Mouse (Mus musculus) liver, embryonic 11.5 days (tissue): Measurements from ENCODE around the gene Arf1. TPM values are rescaled to one million over a fixed set of nuclear protein-coding genes. Genes with fewer than 3 reads are reported as not detected.

Experiments used
- ATAC-seq: fragments of 200-750 bp; cut with Nextera tagmentation; replicated peaks from 2 replicates; pipeline ENCODE4 v1.8.0; 2017; ENCODE audit warnings: moderate number of reproducible peaks, mild to moderate bottlenecking, moderate TSS enrichment, moderate library complexity; ENCODE audit not compliant: low FRiP score
- DNase-seq: peaks from one replicate; pipeline ENCODE4 v3.0.0-alpha.2; 2017; ENCODE audit warnings: low spot score
- H3K27ac ChIP-seq: fragments of 300-500 bp; sonication (generic); 2 replicates; pipeline ENCODE4 v1.5.1; 2014; ENCODE audit warnings: mild to moderate bottlenecking, low read depth, low read length, control low read depth
- H3K27me3 ChIP-seq: fragments of 300-500 bp; sonication (generic); replicated peaks from 2 replicates; pipeline ENCODE4 v1.6.1; 2014; ENCODE audit warnings: low read length, mixed read lengths; ENCODE audit not compliant: control insufficient read depth, insufficient read depth
- H3K36me3 ChIP-seq: fragments of 300-500 bp; sonication (generic); 2 replicates; pipeline ENCODE4 v1.6.1; 2014; ENCODE audit warnings: mild to moderate bottlenecking, low read length, moderate library complexity, mixed read lengths; ENCODE audit not compliant: control insufficient read depth, insufficient read depth
- H3K4me1 ChIP-seq: fragments of 300-500 bp; sonication (generic); replicated peaks from 2 replicates; pipeline ENCODE4 v1.6.1; 2014; ENCODE audit warnings: low read length, mixed read lengths; ENCODE audit not compliant: control insufficient read depth, insufficient read depth
- H3K4me2 ChIP-seq: fragments of 300-500 bp; sonication (generic); 2 replicates; pipeline ENCODE4 v1.6.1; 2014; ENCODE audit warnings: mild to moderate bottlenecking, control low read depth, moderate library complexity
- H3K4me3 ChIP-seq: fragments of 300-500 bp; sonication (generic); 2 replicates; pipeline ENCODE4 v1.5.1; 2014; ENCODE audit warnings: low read depth, low read length, control low read depth
- H3K9ac ChIP-seq: fragments of 300-500 bp; sonication (generic); 2 replicates; pipeline ENCODE4 v1.6.1; 2014; ENCODE audit warnings: low read depth, low read length, control low read depth
- H3K9me3 ChIP-seq: fragments of 300-500 bp; sonication (generic); 2 replicates; pipeline ENCODE4 v1.6.1; 2016; ENCODE audit warnings: low read length, inconsistent platforms, mixed read lengths; ENCODE audit not compliant: control insufficient read depth
- WGBS: fragments of 180-500 bp; shearing (Covaris S2); extraction: QIAGEN DNeasy Blood & Tissue Kit; methylation state at CpG from one replicate; pipeline ENCODE4 v1.1.7; 2014; 5-methylcytosine and 5-hydroxymethylcytosine counted together
- polyA plus RNA-seq: library from polyadenylated mRNA; unstranded; fragments of >200 nt; fragmentation: Nextera tagmentation; extraction: Ambion mirVana; gene quantifications from 2 replicates; pipeline ENCODE4 v1.2.1, GENCODE M21; 2014

The Arf1 gene
- polyA plus RNA-seq, 1 experiment from 2014 or later, result 505 TPM

DNA sequence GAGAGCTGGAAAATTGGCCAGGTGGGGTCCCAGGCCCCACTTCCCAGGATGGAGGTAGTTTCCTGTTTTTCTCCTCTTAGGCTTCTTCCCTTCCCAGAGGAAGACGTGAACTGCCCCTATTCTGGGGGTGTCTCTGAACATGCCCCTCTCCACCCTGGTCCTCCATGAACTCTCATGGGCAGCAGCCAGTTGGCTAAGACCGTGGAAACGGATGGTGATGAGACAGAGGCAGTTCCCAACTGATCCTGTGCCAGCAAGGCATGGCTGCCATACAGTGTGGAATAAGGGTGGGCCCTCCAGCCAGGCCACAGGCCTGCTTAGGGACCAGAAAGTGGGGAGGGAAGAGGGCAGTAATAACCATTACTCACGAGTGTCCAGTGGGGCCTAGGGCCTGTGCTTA is 57.5 kb downstream of the Arf1 start:
- Histone ChIP-seq H3K4me2 (no peak overlapping the region), H3K4me1 (peaks cover 10% of the 10 kb centered on the region), H3K9ac (no peak overlapping the region), H3K27ac (no peak overlapping the region), H3K9me3 (no peaks in the 10 kb centered on the region), H3K36me3 (no peaks in the 10 kb centered on the region), H3K4me3 (no peak overlapping the region), H3K27me3 (peaks cover 20% of the 10 kb centered on the region)
- 78% methylated on average over 4 of the region's 4 CpGs for WGBS
- DNase-seq (no peak), ATAC-seq (no peak)

DNA sequence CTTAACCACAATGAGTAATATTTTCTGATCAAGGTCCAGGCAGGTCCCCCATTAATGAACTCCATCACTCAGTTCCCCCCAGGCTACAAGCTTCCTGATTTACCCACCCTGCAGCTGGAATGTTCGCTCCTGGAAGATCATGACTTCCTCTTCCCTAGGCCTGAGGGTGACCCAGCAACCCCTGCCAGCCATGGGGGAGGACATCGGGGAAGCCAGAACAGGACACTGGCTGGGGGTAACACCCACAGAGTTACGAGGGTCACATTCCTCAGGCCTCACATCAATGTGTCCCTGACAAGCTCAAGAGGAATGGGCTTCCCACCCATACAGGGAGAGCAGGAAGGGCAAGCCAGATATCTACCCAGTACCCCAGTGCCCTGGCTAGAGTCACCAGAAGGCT is 58.3 kb downstream of the Arf1 start:
- Histone ChIP-seq H3K27ac (no peak overlapping the region), H3K4me2 (no peak overlapping the region), H3K9ac (no peak overlapping the region), H3K9me3 (no peaks in the 10 kb centered on the region), H3K4me3 (no peak overlapping the region), H3K27me3 (peaks cover 12% of the 10 kb centered on the region), H3K36me3 (no peaks in the 10 kb centered on the region), H3K4me1 (peaks cover 15% of the 10 kb centered on the region)
- DNase-seq (no peak), ATAC-seq (no peak)
- WGBS, result 60% methylated on average over 3 of the region's 3 CpGs

DNA sequence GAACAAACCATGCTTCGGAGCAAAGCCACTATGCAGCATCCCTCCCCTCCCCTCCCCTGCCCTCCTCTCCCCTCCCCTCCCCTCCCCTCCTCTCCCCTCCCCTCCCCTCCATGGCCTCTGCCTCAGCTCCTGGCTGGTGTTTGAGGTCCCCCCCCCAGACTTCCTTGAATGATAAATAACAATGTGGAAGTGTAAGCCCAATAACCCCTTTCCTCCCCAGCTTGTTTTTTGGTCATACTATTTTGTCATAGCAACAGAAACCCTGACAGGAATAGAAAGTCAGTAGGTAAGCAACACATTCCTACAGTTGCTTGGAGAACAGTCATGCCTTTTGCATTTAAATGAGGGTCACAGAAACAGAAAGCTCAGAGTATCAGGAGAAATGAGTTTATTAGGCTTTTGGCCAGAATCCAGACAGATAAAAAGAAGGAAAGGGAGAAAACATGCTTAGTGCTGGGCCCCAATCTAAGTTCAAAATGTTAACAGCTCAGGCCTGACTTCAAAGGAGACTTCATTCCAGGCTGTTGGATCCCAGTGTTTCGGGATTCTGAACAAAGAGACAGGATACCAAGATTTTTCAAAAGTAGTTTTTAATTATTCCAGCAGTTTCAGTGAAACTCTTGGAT is 62.3 kb downstream of the Arf1 start:
- no peak for DNase-seq
- Histone ChIP-seq H3K36me3 (no peaks in the 10 kb centered on the region; the same call in 1 of the 2 replicates), H3K27me3 (no peaks in the 10 kb centered on the region), H3K4me3 (no peak overlapping the region), H3K4me1 (peaks cover 33% of the 10 kb centered on the region), H3K27ac (peak overlapping the region; percentile 100), H3K4me2 (no peak overlapping the region), H3K9me3 (no peaks in the 10 kb centered on the region), H3K9ac (peak overlapping the region; percentile 42; the same call in 1 of the 2 replicates)
- WGBS, result 45% methylated on average over 2 of the region's 2 CpGs
- no peak for ATAC-seq

DNA sequence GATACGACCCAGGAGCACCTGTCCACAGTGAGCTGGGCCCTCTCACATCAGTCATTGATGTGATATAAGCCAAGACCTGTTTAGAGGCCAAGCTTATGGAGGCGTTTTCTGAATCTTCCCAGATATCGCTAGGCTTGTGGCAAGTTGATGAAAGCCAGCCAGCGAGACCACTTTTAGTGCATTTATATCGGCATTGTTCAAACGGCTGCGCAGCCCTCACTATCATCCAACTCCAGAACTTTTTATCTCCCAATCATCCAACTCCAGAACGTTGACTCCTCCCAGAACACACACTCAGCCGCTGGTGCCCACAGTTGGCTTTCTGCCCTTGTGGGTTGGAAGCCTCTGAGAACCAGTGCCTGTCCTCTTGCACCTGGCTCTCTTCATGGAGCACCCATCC is 63.7 kb downstream of the Arf1 start:
- ATAC-seq (peak; percentile 80), DNase-seq (peak; percentile 64)
- no peaks in the 10 kb centered on the region for H3K27me3 ChIP-seq
- H3K36me3 ChIP-seq, result no peaks in the 10 kb centered on the region; the same call in 1 of the 2 replicates
- H3K4me2 ChIP-seq, result peak overlapping the region; percentile 92
- H3K4me3 ChIP-seq, result peak overlapping the region; percentile 77
- 42% methylated on average over 9 of the region's 9 CpGs for WGBS
- no peaks in the 10 kb centered on the region for H3K9me3 ChIP-seq
- peak overlapping the region; percentile 100 for H3K27ac ChIP-seq
- peak overlapping the region; percentile 94 for H3K9ac ChIP-seq
- H3K4me1 ChIP-seq, result peaks cover 30% of the 10 kb centered on the region

DNA sequence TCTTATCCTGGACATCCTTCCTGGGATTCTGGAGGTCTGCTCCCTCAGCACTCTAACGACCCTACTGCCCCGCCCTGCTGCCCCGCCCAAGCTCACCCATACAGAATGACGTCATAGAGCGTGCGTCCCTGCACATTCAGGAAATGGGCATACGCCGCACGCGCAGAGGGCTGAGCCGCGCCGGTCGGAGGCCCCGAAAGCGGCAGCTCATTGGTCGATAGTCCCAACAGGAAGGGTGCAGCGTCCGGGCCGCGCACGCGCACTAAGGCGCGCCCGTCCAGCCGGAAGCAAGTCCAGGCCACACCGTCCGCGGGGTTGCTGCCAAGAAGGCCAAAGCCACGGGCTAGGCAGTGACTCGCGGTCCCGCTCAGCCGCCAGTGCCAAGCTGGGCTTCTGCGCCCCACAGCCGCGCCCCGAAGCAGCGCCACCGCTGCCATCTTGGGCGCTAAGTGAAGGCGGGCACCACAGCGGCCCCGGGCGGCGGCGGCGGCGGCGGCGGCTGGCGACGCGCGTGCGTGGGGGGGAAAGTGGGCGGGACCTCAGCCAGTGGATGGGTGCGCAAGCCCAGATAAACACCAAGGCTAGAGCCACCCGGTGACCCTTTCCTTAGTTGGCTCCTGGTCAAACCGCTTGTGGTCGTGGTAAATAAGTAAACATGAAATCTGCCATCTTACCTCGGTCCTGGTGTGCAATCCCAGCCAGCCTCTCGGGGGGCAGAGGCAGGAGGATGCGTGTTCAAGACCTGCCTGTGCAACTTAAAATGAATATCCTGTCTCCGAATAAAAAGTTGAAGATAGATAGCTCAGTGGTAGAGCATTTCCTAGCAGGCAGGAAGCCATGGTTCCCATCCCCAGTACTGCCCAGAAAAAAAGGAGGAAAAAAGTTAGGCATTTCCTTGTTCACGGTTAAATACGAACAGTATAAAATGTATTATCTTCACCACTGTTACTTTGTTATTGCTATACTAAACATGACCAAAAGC is 64.5 kb downstream of the Arf1 start, which contains the start of gene Iba57:
Gene Iba57, minus strand, starts transcription at position 485 of the 982 bp plus-strand sequence.
- peak within 1 kb of the TSS; percentile 100 for H3K27ac ChIP-seq
- DNase-seq, result peak; percentile 96
- ATAC-seq, result peak; percentile 91
- 2% methylated on average over 68 of the region's 68 CpGs for WGBS
- H3K27me3 ChIP-seq, result no peaks in the 10 kb centered on the region
- peaks cover 2% of the 10 kb centered on the region for H3K36me3 ChIP-seq
- no peaks in the 10 kb centered on the region for H3K9me3 ChIP-seq
- peak within 1 kb of the TSS; percentile 94 for H3K9ac ChIP-seq
- H3K4me3 ChIP-seq, result peak within 1 kb of the TSS; percentile 77
- H3K4me2 ChIP-seq, result peak within 1 kb of the TSS; percentile 92
- H3K4me1 ChIP-seq, result peaks cover 30% of the 10 kb centered on the region

DNA sequence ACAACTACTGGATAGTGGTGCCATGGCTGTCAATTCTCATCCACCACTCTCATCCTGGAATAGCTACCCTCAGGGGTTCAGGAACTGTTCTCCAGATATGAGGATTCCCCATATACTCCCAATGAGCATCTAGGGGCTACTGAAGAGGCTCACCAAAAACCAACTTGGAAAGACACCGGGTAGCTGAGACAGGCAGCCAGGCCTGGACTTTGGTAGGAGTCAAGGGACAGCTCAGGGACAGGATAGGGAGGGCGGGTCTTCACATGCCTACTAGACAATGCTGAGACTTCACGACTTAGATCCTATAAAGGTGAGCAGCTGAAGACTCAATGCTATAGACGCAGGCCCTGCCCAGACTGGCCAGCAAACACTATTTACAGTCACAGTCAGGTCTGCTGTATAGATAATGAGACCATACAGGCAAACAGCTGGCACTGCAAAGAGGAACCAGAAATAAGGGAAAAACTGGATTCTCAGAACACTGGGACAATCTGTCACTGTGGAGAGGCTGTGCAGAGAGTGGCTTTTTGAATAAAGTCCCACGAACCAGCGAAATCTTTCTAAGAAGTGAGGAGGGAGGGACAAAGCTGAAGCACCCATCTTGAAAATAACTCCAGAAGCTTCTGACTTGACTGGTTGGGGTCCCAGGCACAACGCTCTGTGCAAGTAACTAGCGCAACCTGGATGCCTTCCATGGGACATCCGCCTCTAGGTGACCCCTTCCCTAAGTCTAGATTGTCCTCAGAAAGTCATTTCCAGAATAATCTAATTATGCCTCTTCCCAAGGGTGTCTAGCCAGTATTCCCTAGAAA is 65.4 kb downstream of the Arf1 start:
- ATAC-seq, result peak; percentile 1
- H3K36me3 ChIP-seq, result peaks cover 11% of the 10 kb centered on the region
- peak overlapping the region; percentile 60 for H3K9ac ChIP-seq
- 59% methylated on average over 9 of the region's 9 CpGs for WGBS
- H3K4me3 ChIP-seq, result peak overlapping the region; percentile 77
- H3K27ac ChIP-seq, result peak overlapping the region; percentile 100
- H3K9me3 ChIP-seq, result no peaks in the 10 kb centered on the region
- H3K27me3 ChIP-seq, result no peaks in the 10 kb centered on the region
- DNase-seq, result no peak
- H3K4me1 ChIP-seq, result peaks cover 30% of the 10 kb centered on the region
- peak overlapping the region; percentile 92 for H3K4me2 ChIP-seq

Other genes with a start within 250 kb of the Arf1 start
- gene Obscn, start 91.9 kb downstream of the Arf1 start, polyA plus RNA-seq, result 0.64 and 1.2 TPM in 2 replicates
- gene Iba57, start 64.5 kb downstream of the Arf1 start, polyA plus RNA-seq, result 6.8 and 6.9 TPM in 2 replicates
- gene Gjc2, start 45.1 kb downstream of the Arf1 start, polyA plus RNA-seq, result 0.07 TPM in 1 of 2 replicates, not detected in the other
- gene Guk1, start 36.1 kb downstream of the Arf1 start, polyA plus RNA-seq, result 131 and 134 TPM in 2 replicates
- 104 and 106 TPM in 2 replicates for gene Mrpl55, start 25.8 kb downstream of the Arf1 start, polyA plus RNA-seq
- gene 2310033P09Rik, start 19.9 kb downstream of the Arf1 start, polyA plus RNA-seq, result 38.4 and 41.3 TPM in 2 replicates
- gene Wnt3a, start 62.5 kb upstream of the Arf1 start, polyA plus RNA-seq, result not detected in 2 replicates
- gene Wnt9a, start 78.7 kb upstream of the Arf1 start, polyA plus RNA-seq, result 0.56 and 0.82 TPM in 2 replicates
- not detected in 2 replicates for gene Prss38, start 147.4 kb upstream of the Arf1 start, polyA plus RNA-seq
- gene Jmjd4, start 221.8 kb upstream of the Arf1 start, polyA plus RNA-seq, result 10.8 and 12.7 TPM in 2 replicates
- 57.9 and 67.4 TPM in 2 replicates for gene Snap47, start 222.9 kb upstream of the Arf1 start, polyA plus RNA-seq
- gene Zfp867, start 244.2 kb upstream of the Arf1 start, polyA plus RNA-seq, result 3.2 and 3.6 TPM in 2 replicates